Mouse (Mus musculus) hindbrain, embryonic 11.5 days (tissue): Measurements from ENCODE around the gene Pcgf1. TPM values are rescaled to one million over a fixed set of nuclear protein-coding genes. Genes with fewer than 3 reads are reported as not detected.

Experiments used
- ATAC-seq: fragments of 200-750 bp; cut with Nextera tagmentation; 2 replicates; pipeline ENCODE4 v1.8.0; 2017; ENCODE audit warnings: mild to moderate bottlenecking, moderate TSS enrichment, moderate library complexity; ENCODE audit not compliant: low FRiP score
- DNase-seq: peaks from one replicate; pipeline ENCODE4 v3.0.0-alpha.2; 2015; ENCODE audit warnings: low spot score
- H3K27ac ChIP-seq: fragments of 300-500 bp; sonication (generic); 2 replicates; pipeline ENCODE4 v1.5.1; 2014; ENCODE audit warnings: mild to moderate bottlenecking, low read depth, low read length
- H3K27me3 ChIP-seq: fragments of 300-500 bp; sonication (generic); 2 replicates; pipeline ENCODE4 v1.6.1; 2014; ENCODE audit warnings: mild to moderate bottlenecking, low read length, moderate library complexity, mixed read lengths; ENCODE audit not compliant: control insufficient read depth, insufficient read depth
- H3K36me3 ChIP-seq: fragments of 300-500 bp; sonication (generic); 2 replicates; pipeline ENCODE4 v1.6.1; 2014; ENCODE audit warnings: mild to moderate bottlenecking, low read length, moderate library complexity, mixed read lengths; ENCODE audit not compliant: control insufficient read depth, insufficient read depth
- H3K4me1 ChIP-seq: fragments of 300-500 bp; sonication (generic); replicated peaks from 2 replicates; pipeline ENCODE4 v1.6.1; 2014; ENCODE audit warnings: low read length, mixed read lengths; ENCODE audit not compliant: control insufficient read depth, insufficient read depth
- H3K4me2 ChIP-seq: fragments of 300-500 bp; sonication (generic); replicated peaks from 2 replicates; pipeline ENCODE4 v1.6.1; 2014; ENCODE audit warnings: mild to moderate bottlenecking, low read depth, low read length
- H3K4me3 ChIP-seq: fragments of 300-500 bp; sonication (generic); 2 replicates; pipeline ENCODE4 v1.5.1; 2014; ENCODE audit warnings: low read depth, low read length
- H3K9ac ChIP-seq: fragments of 300-500 bp; sonication (generic); 2 replicates; pipeline ENCODE4 v1.6.1; 2014; ENCODE audit warnings: low read depth, low read length
- H3K9me3 ChIP-seq: fragments of 300-500 bp; sonication (generic); 2 replicates; pipeline ENCODE4 v1.6.1; 2016; ENCODE audit warnings: low read length; ENCODE audit not compliant: control insufficient read depth
- WGBS: fragments of 180-500 bp; shearing (Covaris S2); extraction: QIAGEN DNeasy Blood & Tissue Kit; methylation state at CpG from one replicate; pipeline ENCODE4 v1.1.7; 2014; 5-methylcytosine and 5-hydroxymethylcytosine counted together
- polyA plus RNA-seq: library from polyadenylated mRNA; unstranded; fragments of >200 nt; fragmentation: Nextera tagmentation; extraction: Ambion mirVana; gene quantifications from 2 replicates; pipeline ENCODE4 v1.2.1, GENCODE M21; 2014

The Pcgf1 gene
- polyA plus RNA-seq, 1 experiment from 2014 or later, result 38.1 TPM

- H3K9ac ChIP-seq, result peak within 1 kb of the TSS; percentile 97
- WGBS, result 1% methylated on average over 37 of the region's 38 CpGs
- H3K9me3 ChIP-seq, result no peaks in the 10 kb centered on the region
- ATAC-seq, result peak; percentile 94
- H3K4me3 ChIP-seq, result peak within 1 kb of the TSS; percentile 80
- H3K36me3 ChIP-seq, result 0 out of 2 replicates have a peak, but pooled peaks cover 7% of the 10 kb centered on the region
- peak; percentile 93 for DNase-seq
- H3K27me3 ChIP-seq, result no peaks in the 10 kb centered on the region
- H3K27ac ChIP-seq, result peak within 1 kb of the TSS; percentile 99
- H3K4me2 ChIP-seq, result peak within 1 kb of the TSS; percentile 94
- peaks cover 18% of the 10 kb centered on the region for H3K4me1 ChIP-seq
Observed at GRCm38 (mm10) chr6:83120930-83121862, 43.5 kb downstream of the Pcgf1 start, which contains the start of gene Wbp1. Wbp1 (minus strand) TSS chr6:83121559.

GRCm38 (mm10) chr6:83121863-83122710 is 44.4 kb downstream of the Pcgf1 start:
- H3K9me3 ChIP-seq, result no peaks in the 10 kb centered on the region
- peak overlapping the region; percentile 97 for H3K9ac ChIP-seq
- WGBS, result 1% methylated on average over 40 of the region's 52 CpGs
- H3K36me3 ChIP-seq, result 0 out of 2 replicates have a peak, but pooled peaks cover 7% of the 10 kb centered on the region
- ATAC-seq (no peak), DNase-seq (no peak)
- H3K4me1 ChIP-seq, result peaks cover 18% of the 10 kb centered on the region
- no peaks in the 10 kb centered on the region for H3K27me3 ChIP-seq
- H3K4me3 ChIP-seq, result peak overlapping the region; percentile 80
- peak overlapping the region; percentile 94 for H3K4me2 ChIP-seq
- peak overlapping the region; percentile 99 for H3K27ac ChIP-seq

- Histone ChIP-seq H3K4me1 (peaks cover 18% of the 10 kb centered on the region), H3K4me2 (peak overlapping the region; percentile 94), H3K27me3 (no peaks in the 10 kb centered on the region), H3K36me3 (0 out of 2 replicates have a peak, but pooled peaks cover 7% of the 10 kb centered on the region), H3K4me3 (peak overlapping the region; percentile 80), H3K9ac (peak overlapping the region; percentile 97; the same call in 1 of the 2 replicates), H3K27ac (peak overlapping the region; percentile 99; the same call in 1 of the 2 replicates), H3K9me3 (no peaks in the 10 kb centered on the region)
- no peak for ATAC-seq
- DNase-seq, result no peak
- WGBS, result 72% methylated on average over 5 of the region's 5 CpGs
Observed at GRCm38 (mm10) chr6:83122961-83123360, 45.3 kb downstream of the Pcgf1 start.

- H3K27me3 ChIP-seq, result no peaks in the 10 kb centered on the region
- under 1% methylated on average over 30 of the region's 30 CpGs for WGBS
Observed at GRCm38 (mm10) chr6:83124851-83125312, 47.2 kb downstream of the Pcgf1 start.

GRCm38 (mm10) chr6:83125331-83125730 is 47.7 kb downstream of the Pcgf1 start, which contains the start of gene Ino80b:
Ino80b (minus strand) TSS chr6:83125431.
- peak within 1 kb of the TSS; percentile 54 for H3K27ac ChIP-seq
- DNase-seq, result no peak
- ATAC-seq, result no peak

More at GRCm38 (mm10) chr6:83124851-83125312, 47.2 kb downstream of the Pcgf1 start:
- ATAC-seq (peak; percentile 2; the same call in 1 of the 2 replicates), DNase-seq (peak; percentile 92)
- no peaks in the 10 kb centered on the region for H3K9me3 ChIP-seq
- H3K4me1 ChIP-seq, result peaks cover 14% of the 10 kb centered on the region
- peak overlapping the region; percentile 73 for H3K9ac ChIP-seq
- H3K4me2 ChIP-seq, result peak overlapping the region; percentile 75
- peak overlapping the region; percentile 54 for H3K27ac ChIP-seq
- H3K4me3 ChIP-seq, result peak overlapping the region; percentile 77
- H3K36me3 ChIP-seq, result no peaks in the 10 kb centered on the region

GRCm38 (mm10) chr6:83127419-83127818 is 49.8 kb downstream of the Pcgf1 start:
- no peak overlapping the region for H3K4me2 ChIP-seq

More at GRCm38 (mm10) chr6:83125331-83125730, 47.7 kb downstream of the Pcgf1 start, which contains the start of gene Ino80b:
- peak within 1 kb of the TSS; percentile 77 for H3K4me3 ChIP-seq
- H3K4me1 ChIP-seq, result peaks cover 11% of the 10 kb centered on the region
- H3K27me3 ChIP-seq, result no peaks in the 10 kb centered on the region
- H3K36me3 ChIP-seq, result no peaks in the 10 kb centered on the region
- peak within 1 kb of the TSS; percentile 75 for H3K4me2 ChIP-seq
- no peaks in the 10 kb centered on the region for H3K9me3 ChIP-seq
- 31% methylated on average over 5 of the region's 5 CpGs for WGBS
- peak within 1 kb of the TSS; percentile 73 for H3K9ac ChIP-seq

More at GRCm38 (mm10) chr6:83127419-83127818, 49.8 kb downstream of the Pcgf1 start:
- DNase-seq, result no peak
- peaks cover 11% of the 10 kb centered on the region for H3K4me1 ChIP-seq
- H3K4me3 ChIP-seq, result no peak overlapping the region
- H3K36me3 ChIP-seq, result no peaks in the 10 kb centered on the region
- H3K27ac ChIP-seq, result no peak overlapping the region
- no peaks in the 10 kb centered on the region for H3K27me3 ChIP-seq
- no peak overlapping the region for H3K9ac ChIP-seq
- 97% methylated on average over 5 of the region's 5 CpGs for WGBS
- H3K9me3 ChIP-seq, result no peaks in the 10 kb centered on the region
- ATAC-seq, result no peak
